Mouse (Mus musculus) left cerebral cortex, postnatal 36 days (tissue): ENCODE measurements around the gene Nudcd3. TPM values are rescaled to one million over a fixed set of nuclear protein-coding genes. Genes with fewer than 3 reads are reported as not detected.

Experiments used
- DNase-seq, 2 experiments: peaks; one replicate each; pipeline ENCODE4 v3.0.0; 2021 to 2022; ENCODE audit warnings: low spot score in 2 of 2, mixed read lengths in 1 of 2
- intact Hi-C: fragments of 180-260 bp; cut with DNase I; formaldehyde crosslinking; loops from one replicate; pipeline ENCODE4 v1.15.1; 2025
- total RNA-seq, 2 experiments: library from RNA; stranded (reverse); gene quantifications; 2 replicates each; pipeline ENCODE4 v1.2.3; 2021

Gene Nudcd3
- total RNA-seq, 2 experiments from 2014 or later, result 120 to 133 TPM

DNA sequence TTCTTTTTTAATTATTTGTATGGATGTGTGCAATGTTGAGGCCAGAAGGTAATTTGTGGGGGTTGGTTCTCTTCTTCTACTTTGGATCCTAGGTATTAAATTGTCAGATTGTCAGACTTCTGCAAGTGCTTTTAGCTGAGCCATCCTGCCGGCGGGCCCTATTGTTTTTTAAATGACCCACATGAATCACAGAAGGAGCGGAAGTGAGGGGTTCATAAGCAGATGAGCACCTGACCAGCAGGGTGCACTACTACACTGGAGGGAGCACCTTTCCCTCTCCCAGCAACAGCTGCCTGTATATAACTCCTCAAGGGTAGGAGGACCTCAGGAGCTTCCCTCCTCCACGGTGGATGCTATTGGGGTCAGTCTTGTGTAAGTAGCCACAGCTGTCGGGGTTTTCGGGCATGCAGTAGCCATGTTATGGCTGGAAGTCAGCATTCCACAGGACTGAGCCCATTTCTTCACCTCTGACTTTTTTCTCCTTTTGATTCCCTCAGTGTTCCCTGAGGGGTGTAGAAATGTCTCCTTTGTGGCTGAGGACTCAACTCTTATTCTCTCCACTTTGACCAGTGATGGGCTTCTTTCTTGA is 19.3 kb downstream of the Nudcd3 start:
- intact Hi-C loops, result no loop called here
- no peak for DNase-seq

DNA sequence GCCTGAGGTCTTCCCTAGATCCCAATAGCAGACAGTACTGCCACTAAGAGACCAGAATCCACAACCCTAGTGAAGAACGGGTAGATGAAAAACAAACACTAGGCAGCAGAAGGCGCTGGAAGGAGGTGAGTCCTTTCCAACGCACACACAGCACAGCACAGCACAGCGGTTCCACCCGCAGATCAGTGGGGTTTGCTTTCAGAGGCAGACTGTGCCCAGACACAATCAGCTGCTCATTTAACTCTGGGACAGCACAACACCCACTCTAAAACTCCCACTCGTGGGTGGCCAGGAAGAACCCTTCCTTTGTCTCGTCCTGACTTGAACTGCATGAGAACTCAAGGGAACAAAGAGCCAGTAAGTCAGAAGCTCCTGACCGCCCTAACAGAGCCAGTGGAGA is 21.0 kb downstream of the Nudcd3 start:
- intact Hi-C loops, result loop anchor here (2.0 kb wide), 2 partner anchors 60 to 114 kb away; no protein-coding TSS in a partner anchor

GRCm38 (mm10) chr11:6178673-6179166 is 21.5 kb downstream of the Nudcd3 start:
- DNase-seq, result peak; percentile 41 to 43
- intact Hi-C loops, result loop anchor here (2.0 kb wide), 2 partner anchors 60 to 114 kb away; no protein-coding TSS in a partner anchor

More for the DNA sequence above, 21.0 kb downstream of the Nudcd3 start:
- DNase-seq, result peak; percentile 47 to 56

GRCm38 (mm10) chr11:6177781-6178420 is 22.3 kb downstream of the Nudcd3 start:
- no peak for DNase-seq
- intact Hi-C loops, result loop anchor here (2.0 kb wide), 2 partner anchors 59 to 113 kb away; no protein-coding TSS in a partner anchor

DNA sequence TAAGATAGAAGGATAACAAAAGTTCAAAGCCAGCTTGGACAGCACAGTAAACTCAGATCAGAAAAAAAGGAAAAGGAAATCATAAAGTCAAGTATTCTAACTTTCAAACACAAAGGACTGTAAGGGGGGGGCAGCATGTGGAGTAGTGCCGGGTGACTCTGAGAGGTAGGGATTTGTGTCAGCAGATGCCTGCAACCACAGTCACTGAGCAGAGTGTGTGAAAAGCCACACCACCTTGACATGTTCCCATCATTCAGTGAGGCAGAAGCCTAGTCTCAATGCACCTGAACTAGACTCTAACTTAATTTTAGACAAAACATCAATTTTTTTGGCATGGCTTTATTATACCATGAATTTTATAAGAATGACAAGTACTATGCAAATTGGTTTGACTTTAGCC is 24.7 kb downstream of the Nudcd3 start:
- no peak for DNase-seq
- intact Hi-C loops, result no loop called here

GRCm38 (mm10) chr11:6174719-6175118 is 25.5 kb downstream of the Nudcd3 start:
- intact Hi-C loops, result no loop called here
- DNase-seq, result peak; percentile 50 to 54

- no peak for DNase-seq
- intact Hi-C loops, result no loop called here
These were observed 31.1 kb downstream of the Nudcd3 start for GRCm38 (mm10) chr11:6169041-6169663.

- intact Hi-C loops, result no loop called here
- no peak for DNase-seq
These were observed 33.9 kb downstream of the Nudcd3 start for GRCm38 (mm10) chr11:6166351-6166750.

DNA sequence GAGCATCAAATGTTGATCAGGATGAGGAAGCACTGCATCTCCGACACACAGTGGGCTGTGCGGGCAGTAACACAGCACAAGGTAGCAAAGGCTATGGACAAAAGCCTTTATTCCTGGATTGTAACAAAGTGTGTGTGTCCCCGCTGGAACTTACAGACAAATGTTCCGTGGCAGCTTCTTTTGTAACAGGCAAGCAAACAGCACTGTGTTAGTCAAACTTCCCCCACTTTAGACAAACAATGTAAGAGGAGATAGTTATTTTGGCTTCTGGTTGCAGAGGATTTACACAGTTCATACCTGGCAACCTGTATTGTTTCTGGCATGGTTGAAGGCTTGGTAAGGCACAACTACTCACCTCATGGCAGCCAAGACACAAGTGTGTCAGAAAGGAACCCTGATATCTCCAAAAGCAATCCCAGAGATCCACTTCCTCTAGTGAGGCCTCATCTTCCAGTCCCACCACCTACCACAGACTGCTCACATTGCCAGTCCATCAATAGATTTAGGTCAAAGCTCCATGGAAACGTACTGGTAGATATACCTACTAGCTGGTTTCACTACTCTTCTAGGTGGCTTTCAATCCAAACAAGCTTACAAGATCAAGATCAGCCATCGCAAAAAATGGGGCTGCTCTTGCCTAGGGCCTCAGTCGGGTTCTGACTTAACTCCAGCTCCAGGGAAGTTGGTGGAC is 34.7 kb downstream of the Nudcd3 start:
- DNase-seq, result no peak
- intact Hi-C loops, result no loop called here

- intact Hi-C loops, result no loop called here
- DNase-seq, result no peak
These were observed 35.4 kb downstream of the Nudcd3 start for GRCm38 (mm10) chr11:6164781-6165180.

GRCm38 (mm10) chr11:6163706-6164105 is 36.5 kb downstream of the Nudcd3 start:
- peak; percentile 28 to 49 for DNase-seq
- intact Hi-C loops, result no loop called here

DNA sequence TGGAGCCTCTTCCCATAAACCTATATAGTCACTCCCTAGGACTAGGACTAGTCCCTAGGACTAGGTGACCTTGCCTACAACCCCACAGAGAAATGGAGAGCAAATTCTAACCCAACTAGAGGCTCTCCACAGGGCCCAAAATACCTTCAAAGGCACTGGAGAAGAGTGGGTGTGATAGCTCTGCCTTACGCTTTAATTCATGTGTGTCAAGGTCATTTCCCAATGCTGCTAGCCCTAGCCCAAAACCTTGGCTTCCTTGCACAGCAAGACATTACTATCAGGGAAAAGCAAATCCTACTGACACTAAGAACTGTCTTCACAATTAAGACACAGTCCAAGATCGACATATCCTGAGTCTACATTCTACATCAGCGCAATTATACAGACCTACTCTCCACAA is 37.2 kb downstream of the Nudcd3 start:
- DNase-seq, result no peak

GRCm38 (mm10) chr11:6161549-6161948 is 38.7 kb downstream of the Nudcd3 start:
- intact Hi-C loops, result no loop called here

More for the DNA sequence above, 37.2 kb downstream of the Nudcd3 start:
- intact Hi-C loops, result no loop called here

GRCm38 (mm10) chr11:6160663-6161271 is 39.4 kb downstream of the Nudcd3 start:
- no peak for DNase-seq
- intact Hi-C loops, result no loop called here

More at GRCm38 (mm10) chr11:6161549-6161948, 38.7 kb downstream of the Nudcd3 start:
- no peak for DNase-seq

- no peak for DNase-seq
- intact Hi-C loops, result loop anchor here (5.0 kb wide), 1 partner anchor 37 kb away; no protein-coding TSS in a partner anchor
These were observed 40.4 kb downstream of the Nudcd3 start for GRCm38 (mm10) chr11:6159704-6160275.

GRCm38 (mm10) chr11:6158515-6158914 is 41.7 kb downstream of the Nudcd3 start:
- intact Hi-C loops, result loop anchor here (5.0 kb wide), 1 partner anchor 36 kb away; no protein-coding TSS in a partner anchor
- DNase-seq, result no peak

DNA sequence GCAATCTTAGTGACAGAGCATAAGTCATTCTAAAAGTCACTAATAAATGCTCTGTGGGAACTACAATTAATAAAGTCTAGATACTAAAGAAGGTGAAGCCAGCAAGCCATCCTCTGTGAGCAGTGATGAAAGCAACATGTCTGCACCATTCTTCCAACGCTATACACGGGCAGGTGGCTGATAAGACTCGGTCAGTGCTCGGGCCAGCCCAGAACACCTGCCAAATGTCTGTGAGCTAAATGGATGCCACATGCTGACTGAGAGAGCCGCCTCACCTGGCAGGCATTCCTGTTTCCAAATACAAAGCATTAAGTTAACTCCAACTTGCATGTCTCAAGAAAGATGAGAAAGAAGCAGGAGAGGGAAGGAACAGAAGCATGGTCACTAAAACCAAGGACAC is 43.1 kb downstream of the Nudcd3 start:
- no peak for DNase-seq
- intact Hi-C loops, result loop anchor here (5.0 kb wide), 1 partner anchor 35 kb away; no protein-coding TSS in a partner anchor

DNA sequence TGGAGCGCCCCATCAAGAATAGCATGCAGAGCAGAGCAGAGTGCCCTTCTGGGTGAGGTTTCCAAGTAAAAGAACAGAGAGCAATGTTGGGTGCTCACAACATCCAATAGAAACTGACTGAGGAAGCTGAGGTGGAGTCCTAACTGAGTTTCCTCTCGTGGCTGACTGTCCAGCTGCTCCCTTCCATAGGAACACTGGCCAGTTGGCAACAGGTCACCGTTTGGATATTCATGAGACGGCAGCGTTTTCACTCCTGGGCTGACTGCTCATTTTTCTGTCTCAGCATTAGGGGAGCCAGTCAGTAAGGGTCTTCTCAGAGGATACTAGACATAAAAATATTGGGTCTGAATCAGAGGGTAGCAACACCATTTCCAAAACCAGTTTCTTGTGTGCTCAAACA is 43.6 kb downstream of the Nudcd3 start:
- DNase-seq, result no peak
- intact Hi-C loops, result loop anchor here (5.0 kb wide), 1 partner anchor 34 kb away; no protein-coding TSS in a partner anchor

DNA sequence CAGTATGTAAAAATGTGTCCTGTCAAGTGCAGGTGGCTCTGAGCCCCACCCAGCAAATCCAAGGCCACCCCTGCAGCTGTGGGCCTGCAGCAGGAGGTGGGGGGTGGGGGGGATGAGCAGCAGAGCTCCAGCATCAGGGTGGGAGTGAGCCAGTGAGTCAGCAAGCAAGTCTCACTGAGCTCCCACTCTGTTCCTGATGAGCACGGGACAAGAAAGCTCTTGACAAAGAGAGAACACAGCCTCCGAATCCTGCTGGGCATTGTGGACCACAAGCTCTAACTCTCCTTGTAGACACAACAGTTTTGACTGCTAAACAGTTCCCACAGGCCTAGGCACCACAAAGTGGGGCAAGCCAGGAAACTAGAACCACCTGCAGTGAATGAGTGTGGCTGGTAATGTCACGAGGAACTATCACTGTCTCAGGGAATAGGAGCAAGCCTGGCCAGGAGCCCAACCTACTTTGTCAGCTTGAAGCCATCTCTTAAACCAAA is 46.0 kb downstream of the Nudcd3 start:
- DNase-seq, result peak; percentile 63 to 67
- intact Hi-C loops, result no loop called here
